9 mouse cellular contexts compared by ENCODE assay signal in genomic region chr2:179842610-179843389, GRCm38 (mm10).
A peak's percentile ranks its signal among the peaks of the same experiment; 100 is the strongest.
DNase-seq lines count a peak whose midpoint lies in the region; ATAC-seq and TF ChIP-seq lines count a peak whose summit lies in the region.
"Had no signal": no experiment of that assay in that cellular context is flagged by ENCODE, and none has a peak within 500 bp of the region (broad histone marks: within the 10 kb centered on the region; RNA-seq: fewer than 3 reads in every experiment).

No protein-coding gene starts in this region.

- H3K9ac ChIP-seq in lung, embryonic 14.5 days: no peak overlapping the region
- H3K9ac ChIP-seq in heart, embryonic 13.5 days: peak overlapping the region; percentile 48; the same call in 1 of the 2 replicates

- WGBS in lung, embryonic 14.5 days: 61% methylated on average over 12 of the region's 12 CpGs
- 58% methylated on average over 12 of the region's 12 CpGs for WGBS in lung, adult 2 months
- WGBS in heart, embryonic 13.5 days: 52% methylated on average over 12 of the region's 12 CpGs

- H3K4me3 ChIP-seq in lung, embryonic 14.5 days (ENCODE audit: low read depth, low read length): no peak overlapping the region
- H3K4me3 ChIP-seq in lung, adult 2 months (replicated peaks; ENCODE audit: extremely low read depth, low read depth, low read length): no peak overlapping the region
- no peak overlapping the region for H3K4me3 ChIP-seq in heart, embryonic 13.5 days
- H3K4me3 ChIP-seq: myocyte had no signal

- no peak overlapping the region for H3K4me2 ChIP-seq in lung, embryonic 14.5 days
- no peak overlapping the region for H3K4me2 ChIP-seq in heart, embryonic 13.5 days

- no peaks in the 10 kb centered on the region for H3K9me3 ChIP-seq in lung, embryonic 14.5 days (ENCODE audit: low read depth, low read length)
- H3K9me3 ChIP-seq in heart, embryonic 13.5 days: no peaks in the 10 kb centered on the region

- TF ChIP-seq POLR2A in lung, adult 2 months (IDR thresholded peaks at IDR 0.05; ENCODE audit: borderline replicate concordance, extremely low read depth, low read depth, low read length): no peak

- no peak for TF ChIP-seq CTCF in lung, embryonic 14.5 days (IDR thresholded peaks at IDR 0.05; ENCODE audit: low read depth)
- TF ChIP-seq CTCF in lung, adult 2 months (IDR thresholded peaks at IDR 0.05; ENCODE audit: insufficient read depth, low read length): no peak

- peak; percentile 89 for DNase-seq in lung, embryonic 14.5 days
- no peak for DNase-seq in lung, adult 2 months
- DNase-seq in kidney, postnatal 4 days: peak; percentile 46 to 63
- DNase-seq in retina, postnatal 7 days (ENCODE audit: low read depth, low spot score): peak; percentile 51
- no peak for DNase-seq in urinary bladder, postnatal 25 days (ENCODE audit: low spot score)
- no peak for DNase-seq in cerebellum, adult 9-10 months
- DNase-seq in right cerebral cortex, postnatal 36 days (ENCODE audit: low spot score in 2 of 2): no peak

- H3K36me3 ChIP-seq in lung, embryonic 14.5 days (ENCODE audit: insufficient read depth): no peaks in the 10 kb centered on the region
- H3K36me3 ChIP-seq in heart, embryonic 13.5 days: no peaks in the 10 kb centered on the region

- no peaks in the 10 kb centered on the region for H3K27me3 ChIP-seq in lung, embryonic 14.5 days (ENCODE audit: insufficient read depth, low read length)
- no peaks in the 10 kb centered on the region; the same call in 1 of the 2 replicates for H3K27me3 ChIP-seq in heart, embryonic 13.5 days (replicated peaks)

- peaks cover 4% of the 10 kb centered on the region for H3K4me1 ChIP-seq in lung, embryonic 14.5 days (ENCODE audit: insufficient read depth)
- H3K4me1 ChIP-seq in lung, adult 2 months (ENCODE audit: control insufficient read depth, insufficient read depth, low read length): no peaks in the 10 kb centered on the region
- H3K4me1 ChIP-seq in heart, embryonic 13.5 days: peaks cover 16% of the 10 kb centered on the region

- ATAC-seq in lung, embryonic 14.5 days (ENCODE audit: insufficient read depth): peak; percentile 95
- peak; percentile 55 for ATAC-seq in heart, embryonic 13.5 days (ENCODE audit: extremely low read depth, insufficient number of reproducible peaks, low FRiP score, low TSS enrichment)

- peak overlapping the region; percentile 42; the same call in 1 of the 2 replicates for H3K27ac ChIP-seq in lung, embryonic 14.5 days (ENCODE audit: low read depth)
- peak overlapping the region; percentile 73 for H3K27ac ChIP-seq in heart, embryonic 13.5 days (replicated peaks)

Comparison
In these comparisons a context has a peak if more than half of its experiments do, and no peak if none do; other contexts are left out.
1. DNase-seq: peak in lung, embryonic 14.5 days (single experiment), kidney, postnatal 4 days (2 of 2) and retina, postnatal 7 days (single experiment); none in lung, adult 2 months (single experiment), urinary bladder, postnatal 25 days (single experiment), cerebellum, adult 9-10 months (single experiment) and right cerebral cortex, postnatal 36 days (0 of 2).